Mouse (Mus musculus) MEL (cell line): Measurements from ENCODE around the gene Kifc1. TPM values are rescaled to one million over a fixed set of nuclear protein-coding genes. Genes with fewer than 3 reads are reported as not detected.
A peak's percentile ranks its signal among the peaks of the same experiment; 100 is the strongest.

Source experiments
- DNase-seq: peaks from one replicate; pipeline ENCODE4 v3.0.0; 2011; ENCODE audit warnings: low read depth, low spot score
- H3K27ac ChIP-seq: 2 replicates; pipeline ENCODE4 v1.5.1; 2012; ENCODE audit warnings: low read depth, mild to moderate bottlenecking, control low read depth, low read length, moderate library complexity; ENCODE audit not compliant: control insufficient read depth
- H3K27me3 ChIP-seq, 2 experiments: fragments of 150-350 bp in 1 of 2; sonication (generic) in 1 of 2; 2 replicates each; pipeline ENCODE4 v1.6.1; 2012; ENCODE audit warnings: low read length in 2 of 2, mild to moderate bottlenecking in 2 of 2, improper control_type of control experiment in 1 of 2, moderate library complexity in 1 of 2; ENCODE audit not compliant: insufficient read depth in 2 of 2, control insufficient read depth in 1 of 2
- H3K36me3 ChIP-seq, 2 experiments: 2 replicates each; pipeline ENCODE4 v1.6.1; 2012 to 2014; ENCODE audit warnings: low read length in 2 of 2, improper control_type of control experiment in 1 of 2, inconsistent platforms in 1 of 2, mild to moderate bottlenecking in 1 of 2; ENCODE audit not compliant: insufficient read depth in 2 of 2, control insufficient read depth in 1 of 2
- H3K4me1 ChIP-seq, 2 experiments: fragments of 150-350 bp in 1 of 2; sonication (generic) in 1 of 2; 2 replicates each; pipeline ENCODE4 v1.6.1; 2012; ENCODE audit warnings: low read length in 2 of 2, improper control_type of control experiment in 1 of 2, mild to moderate bottlenecking in 1 of 2; ENCODE audit not compliant: insufficient read depth in 2 of 2, control insufficient read depth in 1 of 2
- H3K4me3 ChIP-seq, 2 experiments: fragments of 150-350 bp in 1 of 2; sonication (generic) in 1 of 2; 2 replicates each; pipeline ENCODE4 v1.5.1; 2012; ENCODE audit warnings: low read depth in 2 of 2, low read length in 2 of 2, mild to moderate bottlenecking in 2 of 2, moderate library complexity in 2 of 2, control low read depth in 1 of 2, improper control_type of control experiment in 1 of 2; ENCODE audit not compliant: control insufficient read depth in 1 of 2, insufficient read depth in 1 of 2
- H3K79me2 ChIP-seq: 2 replicates; pipeline ENCODE4 v1.6.1; 2012; ENCODE audit warnings: mild to moderate bottlenecking, low read length, moderate library complexity; ENCODE audit not compliant: control insufficient read depth, poor library complexity, insufficient read depth
- H3K9ac ChIP-seq: 2 replicates; pipeline ENCODE4 v1.6.1; 2012; ENCODE audit warnings: low read depth, mild to moderate bottlenecking, control low read depth, low read length, moderate library complexity; ENCODE audit not compliant: control insufficient read depth, poor library complexity, severe bottlenecking
- H3K9me3 ChIP-seq: fragments of 150-350 bp; sonication (generic); replicated peaks from 2 replicates; pipeline ENCODE4 v1.6.1; 2012; ENCODE audit warnings: mild to moderate bottlenecking, low read length, improper control_type of control experiment, moderate library complexity; ENCODE audit not compliant: insufficient read depth
- BHLHE40 ChIP-seq: IDR thresholded peaks from 2 replicates; pipeline ENCODE4 v1.6.1; 2012; ENCODE audit warnings: low read depth, mild to moderate bottlenecking, inconsistent platforms, low read length, improper control_type of control experiment, borderline replicate concordance
- CHD1 ChIP-seq: IDR thresholded peaks from 2 replicates; pipeline ENCODE4 v1.6.1; 2012; ENCODE audit warnings: low read depth, mild to moderate bottlenecking, inconsistent platforms, low read length, improper control_type of control experiment
- CHD2 ChIP-seq: IDR thresholded peaks from 2 replicates; pipeline ENCODE4 v1.6.1; 2011; ENCODE audit warnings: low read length, improper control_type of control experiment
- CTCF ChIP-seq, 3 experiments: IDR thresholded peaks in 2 of 3; conservative IDR thresholded peaks in 1 of 3; 2 replicates each; pipeline ENCODE4 v1.5.1; 2011 to 2012; ENCODE audit warnings: low read length in 3 of 3, low read depth in 2 of 3, mild to moderate bottlenecking in 2 of 3, improper control_type of control experiment in 1 of 3, inconsistent platforms in 1 of 3, mixed read lengths in 1 of 3, moderate library complexity in 1 of 3; ENCODE audit not compliant: control insufficient read depth in 1 of 3, insufficient read depth in 1 of 3, poor library complexity in 1 of 3, severe bottlenecking in 1 of 3
- E2F4 ChIP-seq: IDR thresholded peaks from 2 replicates; pipeline ENCODE4 v1.6.1; 2011; ENCODE audit warnings: low read depth, low read length, improper control_type of control experiment, borderline replicate concordance
- ELF1 ChIP-seq: IDR thresholded peaks from 2 replicates; pipeline ENCODE4 v1.6.1; 2014; ENCODE audit warnings: low read depth, mild to moderate bottlenecking, inconsistent platforms, low read length, improper control_type of control experiment, moderate library complexity
- ETS1 ChIP-seq: IDR thresholded peaks from 2 replicates; pipeline ENCODE4 v1.6.1; 2012; ENCODE audit warnings: low read depth, mild to moderate bottlenecking, inconsistent platforms, low read length, improper control_type of control experiment, moderate library complexity
- GABPA ChIP-seq: IDR thresholded peaks from 2 replicates; pipeline ENCODE4 v1.6.1; 2012; ENCODE audit warnings: low read depth, mild to moderate bottlenecking, inconsistent platforms, low read length, improper control_type of control experiment, moderate library complexity
- GATA1 ChIP-seq: IDR thresholded peaks from 2 replicates; pipeline ENCODE4 v1.6.1; 2011; ENCODE audit warnings: low read depth, low read length, improper control_type of control experiment
- HCFC1 ChIP-seq: IDR thresholded peaks from 2 replicates; pipeline ENCODE4 v1.6.1; 2012; ENCODE audit warnings: low read depth, mild to moderate bottlenecking, inconsistent platforms, low read length, improper control_type of control experiment, moderate library complexity
- KAT2A ChIP-seq: conservative IDR thresholded peaks from 2 replicates; pipeline ENCODE4 v1.6.1; 2012; ENCODE audit warnings: low read depth, low read length, improper control_type of control experiment, inconsistent platforms
- MAFK ChIP-seq: IDR thresholded peaks from 2 replicates; pipeline ENCODE4 v1.6.1; 2011; ENCODE audit warnings: low read depth, mild to moderate bottlenecking, low read length, improper control_type of control experiment, borderline replicate concordance
- MAZ ChIP-seq: IDR thresholded peaks from 2 replicates; pipeline ENCODE4 v1.6.1; 2012; ENCODE audit warnings: low read depth, mild to moderate bottlenecking, inconsistent platforms, low read length, improper control_type of control experiment
- MXI1 ChIP-seq: IDR thresholded peaks from 2 replicates; pipeline ENCODE4 v1.6.1; 2011; ENCODE audit warnings: mild to moderate bottlenecking, low read depth, low read length, improper control_type of control experiment
- MYB ChIP-seq: IDR thresholded peaks from 2 replicates; pipeline ENCODE4 v1.6.1; 2011; ENCODE audit warnings: mild to moderate bottlenecking, low read depth, low read length, improper control_type of control experiment
- NELFE ChIP-seq: IDR thresholded peaks from 2 replicates; pipeline ENCODE4 v1.6.1; 2011; ENCODE audit warnings: low read depth, low read length, improper control_type of control experiment
- POLR2A ChIP-seq, 2 experiments: IDR thresholded peaks; 2 replicates each; pipeline ENCODE4 v1.6.1; 2011 to 2012; ENCODE audit warnings: low read length in 2 of 2, mild to moderate bottlenecking in 2 of 2, control low read depth in 1 of 2, improper control_type of control experiment in 1 of 2, low read depth in 1 of 2, moderate library complexity in 1 of 2; ENCODE audit not compliant: control insufficient read depth in 1 of 2, insufficient read depth in 1 of 2, poor library complexity in 1 of 2
- POLR2AphosphoS2 ChIP-seq: IDR thresholded peaks from 2 replicates; pipeline ENCODE4 v1.6.1; 2011; ENCODE audit warnings: low read length, improper control_type of control experiment
- POLR2AphosphoS5 ChIP-seq: IDR thresholded peaks from 2 replicates; pipeline ENCODE4 v1.6.1; 2012; ENCODE audit warnings: low read depth, borderline replicate concordance, mild to moderate bottlenecking, inconsistent platforms, low read length, moderate library complexity, mixed read lengths
- RAD21 ChIP-seq: IDR thresholded peaks from 2 replicates; pipeline ENCODE4 v1.6.1; 2011; ENCODE audit warnings: mild to moderate bottlenecking, low read depth, low read length, improper control_type of control experiment
- RCOR1 ChIP-seq: IDR thresholded peaks from 2 replicates; pipeline ENCODE4 v1.6.1; 2012; ENCODE audit warnings: low read depth, mild to moderate bottlenecking, inconsistent platforms, low read length, improper control_type of control experiment
- SIN3A ChIP-seq: IDR thresholded peaks from 2 replicates; pipeline ENCODE4 v1.6.1; 2012; ENCODE audit warnings: low read length, improper control_type of control experiment, inconsistent platforms
- SMC3 ChIP-seq: IDR thresholded peaks from 2 replicates; pipeline ENCODE4 v1.6.1; 2011; ENCODE audit warnings: low read depth, low read length, improper control_type of control experiment
- TBP ChIP-seq: IDR thresholded peaks from 2 replicates; pipeline ENCODE4 v1.8.0; 2011; ENCODE audit warnings: low read depth, low read length, improper control_type of control experiment
- TCF12 ChIP-seq: IDR thresholded peaks from 2 replicates; pipeline ENCODE4 v1.6.1; 2014; ENCODE audit warnings: low read depth, mild to moderate bottlenecking, inconsistent platforms, low read length, improper control_type of control experiment, moderate library complexity
- UBTF ChIP-seq: IDR thresholded peaks from 2 replicates; pipeline ENCODE4 v1.6.1; 2012; ENCODE audit warnings: low read depth, mild to moderate bottlenecking, inconsistent platforms, low read length, improper control_type of control experiment, moderate library complexity, borderline replicate concordance; ENCODE audit not compliant: insufficient read depth
- ZC3H11A ChIP-seq: IDR thresholded peaks from 2 replicates; pipeline ENCODE4 v1.6.1; 2012; ENCODE audit warnings: low read depth, mild to moderate bottlenecking, inconsistent platforms, low read length, improper control_type of control experiment
- ZKSCAN1 ChIP-seq: IDR thresholded peaks from 2 replicates; pipeline ENCODE4 v1.6.1; 2012; ENCODE audit warnings: low read depth, mild to moderate bottlenecking, inconsistent platforms, low read length, improper control_type of control experiment, moderate library complexity
- ZMIZ1 ChIP-seq: IDR thresholded peaks from 2 replicates; pipeline ENCODE4 v1.6.1; 2012; ENCODE audit warnings: low read depth, mild to moderate bottlenecking, inconsistent platforms, low read length, improper control_type of control experiment, moderate library complexity
- ZNF384 ChIP-seq: IDR thresholded peaks from 2 replicates; pipeline ENCODE4 v1.6.1; 2012; ENCODE audit warnings: low read depth, mild to moderate bottlenecking, inconsistent platforms, low read length, improper control_type of control experiment
- polyA plus RNA-seq, 2 experiments: library from polyadenylated mRNA; stranded (reverse) in 1 of 2; unstranded in 1 of 2; fragments of >175 nt in 1 of 2; fragments of >200 nt in 1 of 2; gene quantifications; 2 replicates each; pipeline versions ENCODE4 v1.2.1 to v1.2.4; 2012; ENCODE audit warnings: low replicate concordance in 2 of 2, low read depth in 1 of 2; ENCODE audit not compliant: insufficient read length in 2 of 2, insufficient read depth in 1 of 2, missing spikeins in 1 of 2
- total RNA-seq: library from RNA; depleted of rRNA; stranded (reverse); fragments of 300-350 nt; gene quantifications from 2 replicates; pipeline ENCODE4 v1.2.3, GENCODE M21; 2012

Gene Kifc1
- total and polyA plus RNA-seq, 3 experiments = 17.1 to 53.5 TPM; not detected in 1

GRCm38 (mm10) chr17:33909077-33909868 lies 18.8 kb upstream of the Kifc1 start, which contains the start of gene Daxx (continued):
- TF ChIP-seq GABPA = no peak
- TF ChIP-seq MXI1 = peak; percentile 79
- peak; percentile 59; the same call in 1 of the 2 replicates for TF ChIP-seq RCOR1
- TF ChIP-seq MAZ = peak; percentile 85
- peak; percentile 88 for TF ChIP-seq SIN3A
- no peak for TF ChIP-seq POLR2AphosphoS5
- peak; percentile 96 for TF ChIP-seq HCFC1
- no peak for TF ChIP-seq SMC3
- TF ChIP-seq UBTF = no peak
- TF ChIP-seq MYB = no peak
- TF ChIP-seq ZKSCAN1 = no peak
- no peak for TF ChIP-seq RAD21
- TF ChIP-seq KAT2A = peak; percentile 82; the same call in 1 of the 2 replicates
- TF ChIP-seq POLR2A (IDR thresholded peaks at IDR 0.05; ENCODE audit: control insufficient read depth in 1 of 2, insufficient read depth in 1 of 2, low read depth in 1 of 2, low read length in 2 of 2, poor library complexity in 1 of 2) = peak in 1 of 2 experiments; percentile 85; a peak in 3 of 4 replicates

- Histone ChIP-seq H3K4me1 (peaks cover 2 to 18% of the 10 kb centered on the region in 2 experiments), H3K79me2 (peaks cover 30% of the 10 kb centered on the region), H3K9me3 (no peaks in the 10 kb centered on the region), H3K4me3 (peak overlapping the region; percentile 61 to 90), H3K27me3 (no peaks in the 10 kb centered on the region), H3K36me3 (peaks cover 0 to 14% of the 10 kb centered on the region in 2 experiments; a peak in 3 of 4 replicates), H3K9ac (peak overlapping the region; percentile 81), H3K27ac (peak overlapping the region; percentile 67)
- peak; percentile 82 for DNase-seq
- TF ChIP-seq GATA1 = no peak
- no peak for TF ChIP-seq KAT2A
- no peak for TF ChIP-seq TBP
- TF ChIP-seq GABPA = no peak
- no peak for TF ChIP-seq ZKSCAN1
- TF ChIP-seq POLR2AphosphoS2 = no peak; the same call in 1 of the 2 replicates
- TF ChIP-seq NELFE = peak; percentile 43
- TF ChIP-seq ZNF384 = no peak
- peak; percentile 78 for TF ChIP-seq HCFC1
- TF ChIP-seq ELF1 = 0 out of 2 replicates have a peak, but pooled peaks have one; percentile 47
- no peak for TF ChIP-seq BHLHE40
- 0 out of 2 replicates have a peak, but pooled peaks have one; percentile 53 for TF ChIP-seq CHD1
- TF ChIP-seq POLR2A (IDR thresholded peaks at IDR 0.05; ENCODE audit: control insufficient read depth in 1 of 2, insufficient read depth in 1 of 2, low read depth in 1 of 2, low read length in 2 of 2, poor library complexity in 1 of 2) = peak in 1 of 2 experiments; percentile 20; a peak in 1 of 4 replicates
- peak; percentile 68 for TF ChIP-seq SIN3A
- TF ChIP-seq ZMIZ1 = no peak
- no peak for TF ChIP-seq SMC3
- no peak for TF ChIP-seq ZC3H11A
- no peak for TF ChIP-seq E2F4
- no peak for TF ChIP-seq CTCF (IDR thresholded peaks at IDR 0.05 in 2 of 3, conservative IDR thresholded peaks at IDR 0.05 in 1 of 3; ENCODE audit: control insufficient read depth in 1 of 3, insufficient read depth in 1 of 3, low read depth in 2 of 3, low read length in 3 of 3, poor library complexity in 1 of 3, severe bottlenecking in 1 of 3)
- TF ChIP-seq TCF12 = 0 out of 2 replicates have a peak, but pooled peaks have one; percentile 19
- peak; percentile 40; the same call in 1 of the 2 replicates for TF ChIP-seq MAZ
- no peak for TF ChIP-seq CHD2
- TF ChIP-seq UBTF = no peak
- TF ChIP-seq ETS1 = 0 out of 2 replicates have a peak, but pooled peaks have one; percentile 32
- no peak for TF ChIP-seq RCOR1
- TF ChIP-seq MAFK = no peak
Measured at GRCm38 (mm10) chr17:33908331-33909076, 18.0 kb upstream of the Kifc1 start.
